Mouse (Mus musculus) ES-Bruce4 (cell line): ENCODE data around the gene Cc2d2b.

Experiments used
- CTCF ChIP-seq: IDR thresholded peaks from one replicate; pipeline ENCODE4 v1.8.1; 2011; ENCODE audit warnings: low read depth, low read length
- EP300 ChIP-seq: IDR thresholded peaks from 2 replicates; pipeline ENCODE4 v1.6.1; 2011; ENCODE audit warnings: low read depth, low read length; ENCODE audit not compliant: insufficient read depth

DNA sequence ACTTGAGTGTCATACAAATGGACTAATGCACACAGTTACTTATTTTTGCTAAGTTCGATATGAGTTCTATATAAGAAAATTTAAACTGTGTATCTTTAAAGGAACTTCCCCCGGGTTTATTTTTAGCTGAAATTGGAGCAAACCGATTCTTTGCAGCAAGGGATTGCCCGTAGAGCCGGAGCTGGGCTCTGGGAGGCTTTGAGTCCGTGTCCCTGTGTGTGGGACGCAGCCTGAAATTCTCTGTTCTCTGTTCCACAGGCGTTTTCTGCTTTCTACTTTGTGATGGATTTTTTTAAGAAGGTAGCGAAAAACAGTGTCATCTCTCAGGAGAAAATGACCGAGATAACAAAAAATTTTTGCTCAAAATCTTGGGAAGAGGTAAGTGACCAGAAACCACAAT, 15.1 kb upstream of the Cc2d2b start:
- no peak for TF ChIP-seq EP300
- no peak for TF ChIP-seq CTCF
